8 mouse cellular contexts compared by ENCODE assay signal in the genomic region with DNA sequence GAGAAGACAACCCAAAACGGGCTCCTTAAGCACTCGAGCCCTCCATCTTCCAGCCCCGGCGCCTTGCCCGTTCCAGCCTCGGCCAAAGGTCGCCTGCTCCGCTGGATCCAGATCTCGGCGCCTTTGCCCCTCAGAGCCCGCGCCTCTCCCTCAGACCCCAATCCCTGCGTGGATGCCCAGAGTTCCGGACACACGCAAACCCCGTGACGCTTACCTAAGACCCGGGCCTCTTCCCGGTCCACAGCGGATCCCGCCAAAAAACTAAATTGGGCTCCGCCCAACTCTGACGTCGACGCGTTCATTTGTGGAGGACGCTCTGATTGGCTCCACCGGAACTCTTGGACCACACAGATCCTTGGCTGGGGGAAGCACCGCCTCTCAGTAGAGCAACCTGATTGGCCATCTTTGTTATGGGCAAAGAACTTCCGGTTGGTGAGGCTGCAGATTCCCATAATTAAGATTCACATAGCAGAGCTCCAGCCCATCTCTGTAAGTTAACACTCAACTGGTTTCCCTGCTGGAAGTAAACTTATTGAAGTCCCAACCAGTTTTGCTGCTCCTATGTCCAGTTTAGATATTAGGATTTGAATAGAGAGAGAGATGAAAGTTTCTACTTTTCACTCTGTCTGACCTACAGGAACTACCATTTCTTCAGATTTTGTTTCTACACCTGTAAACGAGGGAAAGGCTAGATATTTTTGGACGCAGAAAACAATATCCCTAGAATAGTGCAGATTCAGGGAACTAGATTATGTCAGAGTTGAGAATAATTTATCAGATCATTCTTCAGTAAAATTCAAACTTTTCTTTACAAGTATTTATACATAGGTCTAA. TPM values are rescaled to one million over a fixed set of nuclear protein-coding genes. Genes with fewer than 3 reads are reported as not detected.
DNase-seq lines count a peak whose midpoint lies in the region; ATAC-seq and TF ChIP-seq lines count a peak whose summit lies in the region.

A gene (minus strand): TSS at position 301 of the 834 bp plus-strand sequence.

- peak within 1 kb of the TSS; percentile 84 for H3K4me3 ChIP-seq in forebrain, embryonic 10.5 days
- peak within 1 kb of the TSS; percentile 85 for H3K4me3 ChIP-seq in heart, embryonic 15.5 days
- peak within 1 kb of the TSS; percentile 85 to 96 for H3K4me3 ChIP-seq in liver, embryonic 14.5 days (ENCODE audit: insufficient read depth in 1 of 2, low read depth in 2 of 2, low read length in 2 of 2)
- H3K4me3 ChIP-seq in neural tube, embryonic 11.5 days (ENCODE audit: low read depth, low read length): peak within 1 kb of the TSS; percentile 63
- H3K4me3 ChIP-seq in stomach, postnatal 0 days (ENCODE audit: low read depth, low read length): peak within 1 kb of the TSS; percentile 55

- peak within 1 kb of the TSS; percentile 81 for H3K4me2 ChIP-seq in heart, embryonic 15.5 days
- H3K4me2 ChIP-seq in liver, embryonic 14.5 days (ENCODE audit: low read depth): peak within 1 kb of the TSS; percentile 77
- H3K4me2 ChIP-seq in neural tube, embryonic 11.5 days (ENCODE audit: low read depth): peak within 1 kb of the TSS; percentile 49
- H3K4me2 ChIP-seq in stomach, postnatal 0 days (replicated peaks; ENCODE audit: low read depth): peak within 1 kb of the TSS; percentile 56

- peak within 1 kb of the TSS; percentile 91 for H3K27ac ChIP-seq in forebrain, embryonic 10.5 days
- H3K27ac ChIP-seq in heart, embryonic 15.5 days: no peak within 1 kb of the TSS
- peak within 1 kb of the TSS; percentile 50 for H3K27ac ChIP-seq in liver, embryonic 14.5 days
- H3K27ac ChIP-seq in neural tube, embryonic 11.5 days (ENCODE audit: low read depth, low read length): no peak within 1 kb of the TSS
- peak within 1 kb of the TSS; percentile 26; the same call in 1 of the 2 replicates for H3K27ac ChIP-seq in stomach, postnatal 0 days (replicated peaks)

- 0 out of 2 replicates have a peak, but pooled peaks have one; percentile 19 for TF ChIP-seq EP300 in liver, embryonic 14.5 days (IDR thresholded peaks at IDR 0.05; ENCODE audit: low read depth)
- no peak for TF ChIP-seq EP300 in stomach, postnatal 0 days (optimal IDR thresholded peaks at IDR 0.05)

- no peak for TF ChIP-seq CTCF in liver, embryonic 14.5 days (IDR thresholded peaks at IDR 0.05; ENCODE audit: low read depth)
- no peak for TF ChIP-seq CTCF in stomach, postnatal 0 days (IDR thresholded peaks at IDR 0.05; ENCODE audit: low read depth)

- DNase-seq in CD8-positive naive resting alpha-beta T cell, adult 2 months (ENCODE audit: low read depth in 2 of 2, low spot score in 2 of 2): peak; percentile 78 to 82
- DNase-seq in c-Kit-positive CD71-negative TER-119-negative erythroid progenitor cells, embryonic 14.5 days (ENCODE audit: low read depth): peak; percentile 98
- peak; percentile 94 for DNase-seq in forebrain, embryonic 10.5 days (ENCODE audit: extremely low spot score, low spot score)
- peak; percentile 95 to 96 for DNase-seq in kidney, postnatal 25 days
- peak; percentile 95 to 97 (median 95) for DNase-seq in liver, embryonic 14.5 days (ENCODE audit: low read depth in 3 of 3, low spot score in 3 of 3)
- peak; percentile 94 for DNase-seq in neural tube, embryonic 11.5 days (ENCODE audit: low spot score)
- DNase-seq in stomach, postnatal 0 days (ENCODE audit: low spot score): peak; percentile 94

- peaks cover 15% of the 10 kb centered on the region for H3K4me1 ChIP-seq in forebrain, embryonic 10.5 days
- peaks cover 8% of the 10 kb centered on the region for H3K4me1 ChIP-seq in heart, embryonic 15.5 days (replicated peaks)
- peaks cover 11 to 17% of the 10 kb centered on the region in 2 experiments for H3K4me1 ChIP-seq in liver, embryonic 14.5 days (replicated peaks; ENCODE audit: control insufficient read depth in 2 of 2, insufficient read depth in 2 of 2, low read length in 1 of 2)
- peaks cover 3% of the 10 kb centered on the region; the same call in 1 of the 2 replicates for H3K4me1 ChIP-seq in neural tube, embryonic 11.5 days (ENCODE audit: control insufficient read depth, insufficient read depth, low read length)
- no peaks in the 10 kb centered on the region for H3K4me1 ChIP-seq in stomach, postnatal 0 days (replicated peaks; ENCODE audit: control insufficient read depth, insufficient read depth)

- ATAC-seq in heart, embryonic 15.5 days (replicated peaks; ENCODE audit: insufficient number of reproducible peaks, insufficient read depth, low FRiP score, low read depth): peak; percentile 99
- peak; percentile 99 for ATAC-seq in liver, embryonic 14.5 days (ENCODE audit: insufficient read depth)
- peak; percentile 100 for ATAC-seq in neural tube, embryonic 11.5 days (ENCODE audit: insufficient read depth, low FRiP score, low TSS enrichment)
- ATAC-seq in stomach, postnatal 0 days (ENCODE audit: low FRiP score, low TSS enrichment): peak; percentile 98

- no peaks in the 10 kb centered on the region for H3K27me3 ChIP-seq in forebrain, embryonic 10.5 days (ENCODE audit: poor library complexity, severe bottlenecking)
- H3K27me3 ChIP-seq in heart, embryonic 15.5 days: no peaks in the 10 kb centered on the region
- H3K27me3 ChIP-seq in liver, embryonic 14.5 days (ENCODE audit: control insufficient read depth, insufficient read depth, low read length): no peaks in the 10 kb centered on the region
- no peaks in the 10 kb centered on the region for H3K27me3 ChIP-seq in neural tube, embryonic 11.5 days (ENCODE audit: control insufficient read depth, insufficient read depth, low read length)
- H3K27me3 ChIP-seq in stomach, postnatal 0 days (ENCODE audit: control insufficient read depth, insufficient read depth, low read length): no peaks in the 10 kb centered on the region

- peaks cover 2% of the 10 kb centered on the region; the same call in 1 of the 2 replicates for H3K9me3 ChIP-seq in forebrain, embryonic 10.5 days
- H3K9me3 ChIP-seq in heart, embryonic 15.5 days (replicated peaks): no peaks in the 10 kb centered on the region
- no peaks in the 10 kb centered on the region for H3K9me3 ChIP-seq in liver, embryonic 14.5 days (ENCODE audit: control insufficient read depth, low read length)
- H3K9me3 ChIP-seq in neural tube, embryonic 11.5 days (ENCODE audit: control insufficient read depth, low read length): no peaks in the 10 kb centered on the region
- H3K9me3 ChIP-seq in stomach, postnatal 0 days (ENCODE audit: control insufficient read depth, low read length): no peaks in the 10 kb centered on the region

- peak within 1 kb of the TSS; percentile 65 for H3K9ac ChIP-seq in heart, embryonic 15.5 days
- peak within 1 kb of the TSS; percentile 88 for H3K9ac ChIP-seq in liver, embryonic 14.5 days (replicated peaks)
- H3K9ac ChIP-seq in neural tube, embryonic 11.5 days (ENCODE audit: low read length): peak within 1 kb of the TSS; percentile 43
- H3K9ac ChIP-seq in stomach, postnatal 0 days (ENCODE audit: low read length): no peak within 1 kb of the TSS

- 5% methylated on average over 32 of the region's 32 CpGs for WGBS in forebrain, embryonic 10.5 days
- 3% methylated on average over 32 of the region's 32 CpGs for WGBS in heart, embryonic 15.5 days
- 2% methylated on average over 32 of the region's 32 CpGs for WGBS in liver, embryonic 14.5 days (ENCODE audit: insufficient replicate concordance)
- 5% methylated on average over 32 of the region's 32 CpGs for WGBS in neural tube, embryonic 11.5 days
- WGBS in stomach, postnatal 0 days: 3% methylated on average over 32 of the region's 32 CpGs

- H3K36me3 ChIP-seq in forebrain, embryonic 10.5 days (replicated peaks): peaks cover 30% of the 10 kb centered on the region
- peaks cover 11% of the 10 kb centered on the region for H3K36me3 ChIP-seq in heart, embryonic 15.5 days
- H3K36me3 ChIP-seq in liver, embryonic 14.5 days (replicated peaks; ENCODE audit: control insufficient read depth, insufficient read depth, low read depth): peaks cover 15% of the 10 kb centered on the region
- H3K36me3 ChIP-seq in neural tube, embryonic 11.5 days (ENCODE audit: control insufficient read depth, insufficient read depth, low read length): peaks cover 11% of the 10 kb centered on the region
- 0 out of 2 replicates have a peak, but pooled peaks cover 2% of the 10 kb centered on the region for H3K36me3 ChIP-seq in stomach, postnatal 0 days (ENCODE audit: control insufficient read depth, insufficient read depth, low read length)

RNA-seq across cellular contexts. Expression of the gene that starts here (rescaled TPM):
- polyA plus RNA-seq in forebrain, embryonic 10.5 days (2016; fragmentation: Nextera tagmentation; extraction: Ambion mirVana): 82.7 and 87.4 TPM in 2 replicates
- 12.1 and 14.5 TPM in 2 replicates for polyA plus RNA-seq in heart, embryonic 15.5 days (2015; fragmentation: Nextera tagmentation; extraction: Ambion mirVana)
- 24.6 and 32.3 TPM in 2 replicates for polyA plus RNA-seq in liver, embryonic 14.5 days (2012; rRNA removed)
- polyA plus RNA-seq in liver, embryonic 14.5 days (2014; fragmentation: Nextera tagmentation; extraction: Ambion mirVana): 35.2 and 37.2 TPM in 2 replicates
- 44.4 and 50.0 TPM in 2 replicates for polyA plus RNA-seq in neural tube, embryonic 11.5 days (2014; fragmentation: Nextera tagmentation; extraction: Ambion mirVana)
- polyA plus RNA-seq in stomach, postnatal 0 days (2015; fragmentation: Nextera tagmentation; extraction: Ambion mirVana): 6.1 and 6.8 TPM in 2 replicates

Comparison
In these comparisons a context has a peak if more than half of its experiments do, and no peak if none do; other contexts are left out.
1. H3K27ac ChIP-seq: peak in forebrain, embryonic 10.5 days (single experiment), liver, embryonic 14.5 days (single experiment) and stomach, postnatal 0 days (single experiment); none in heart, embryonic 15.5 days (single experiment) and neural tube, embryonic 11.5 days (single experiment).
2. Peak in every context shown above with its lines, with median percentiles within 50 percentile points of each other: DNase-seq, H3K4me3 ChIP-seq, ATAC-seq and H3K4me2 ChIP-seq.